16 mouse cellular contexts compared by ENCODE assay signal in genomic region chr16:18176758-18177157, GRCm38 (mm10). TPM values are rescaled to one million over a fixed set of nuclear protein-coding genes. Genes with fewer than 3 reads are reported as not detected.
DNase-seq lines count a peak whose midpoint lies in the region; ATAC-seq and TF ChIP-seq lines count a peak whose summit lies in the region.
"Had no signal": no experiment of that assay in that cellular context is flagged by ENCODE, and none has a peak within 500 bp of the region (broad histone marks: within the 10 kb centered on the region; RNA-seq: fewer than 3 reads in every experiment).

No protein-coding gene starts in this region.

- no peaks in the 10 kb centered on the region for H3K9me3 ChIP-seq in hindbrain, postnatal 0 days (ENCODE audit: low read length)
- H3K9me3 ChIP-seq in hindbrain, embryonic 14.5 days (ENCODE audit: control insufficient read depth, low read length) = no peaks in the 10 kb centered on the region
- no peaks in the 10 kb centered on the region for H3K9me3 ChIP-seq in liver, embryonic 11.5 days (ENCODE audit: control insufficient read depth, low read length)
- H3K9me3 ChIP-seq: heart, embryonic 15.5 days; limb, embryonic 13.5 days; midbrain, embryonic 13.5 days; neural tube, embryonic 15.5 days had no signal

- no peak overlapping the region for H3K4me3 ChIP-seq in hindbrain, postnatal 0 days (ENCODE audit: low read length)
- no peak overlapping the region for H3K4me3 ChIP-seq in hindbrain, embryonic 14.5 days (replicated peaks; ENCODE audit: low read length)
- no peak overlapping the region for H3K4me3 ChIP-seq in C2C12 (ENCODE audit: insufficient read depth, poor library complexity, severe bottlenecking)
- H3K4me3 ChIP-seq in liver, embryonic 11.5 days (ENCODE audit: low read depth, low read length) = no peak overlapping the region
- H3K4me3 ChIP-seq: heart, embryonic 15.5 days; limb, embryonic 13.5 days; midbrain, embryonic 13.5 days; neural tube, embryonic 15.5 days had no signal

- no peak overlapping the region for H3K4me2 ChIP-seq in hindbrain, postnatal 0 days (ENCODE audit: low read depth, low read length)
- H3K4me2 ChIP-seq in hindbrain, embryonic 14.5 days (replicated peaks) = no peak overlapping the region
- 0 out of 2 replicates have a peak overlapping the region, but pooled peaks have one; percentile 20 for H3K4me2 ChIP-seq in liver, embryonic 11.5 days
- H3K4me2 ChIP-seq: heart, embryonic 15.5 days; limb, embryonic 13.5 days; midbrain, embryonic 13.5 days; neural tube, embryonic 15.5 days had no signal

- TF ChIP-seq CTCF in hindbrain, postnatal 0 days (IDR thresholded peaks at IDR 0.05; ENCODE audit: low read depth) = 0 out of 2 replicates have a peak, but pooled peaks have one; percentile 16
- TF ChIP-seq CTCF in C2C12 (IDR thresholded peaks at IDR 0.05; ENCODE audit: control insufficient read depth, insufficient read depth, insufficient read length) = peak; percentile 15

- 0 out of 2 replicates have a peak, but pooled peaks cover 4% of the 10 kb centered on the region for H3K4me1 ChIP-seq in hindbrain, postnatal 0 days (ENCODE audit: insufficient read depth, low read length)
- H3K4me1 ChIP-seq in hindbrain, embryonic 14.5 days (replicated peaks; ENCODE audit: control insufficient read depth, insufficient read depth, low read length) = peaks cover 8% of the 10 kb centered on the region; the same call in 1 of the 2 replicates
- peaks cover 8% of the 10 kb centered on the region; the same call in 1 of the 2 replicates for H3K4me1 ChIP-seq in liver, embryonic 11.5 days (replicated peaks; ENCODE audit: control insufficient read depth, insufficient read depth, low read length)

- no peak overlapping the region for H3K9ac ChIP-seq in hindbrain, postnatal 0 days (replicated peaks; ENCODE audit: low read length)
- H3K9ac ChIP-seq in hindbrain, embryonic 14.5 days = no peak overlapping the region
- H3K9ac ChIP-seq in liver, embryonic 11.5 days (ENCODE audit: low read depth, low read length) = no peak overlapping the region
- H3K9ac ChIP-seq: heart, embryonic 15.5 days; limb, embryonic 13.5 days; neural tube, embryonic 15.5 days had no signal

- no peaks in the 10 kb centered on the region for H3K36me3 ChIP-seq in hindbrain, postnatal 0 days (ENCODE audit: insufficient read depth, low read length)
- no peaks in the 10 kb centered on the region for H3K36me3 ChIP-seq in hindbrain, embryonic 14.5 days (replicated peaks; ENCODE audit: control insufficient read depth, insufficient read depth)
- H3K36me3 ChIP-seq in C2C12 (ENCODE audit: control insufficient read depth, insufficient read depth) = no peaks in the 10 kb centered on the region
- H3K36me3 ChIP-seq in liver, embryonic 11.5 days (ENCODE audit: control insufficient read depth, insufficient read depth, low read length) = no peaks in the 10 kb centered on the region
- H3K36me3 ChIP-seq: heart, embryonic 15.5 days; limb, embryonic 13.5 days; midbrain, embryonic 13.5 days; neural tube, embryonic 15.5 days had no signal

- no peak overlapping the region for H3K27ac ChIP-seq in hindbrain, postnatal 0 days
- H3K27ac ChIP-seq in hindbrain, embryonic 14.5 days = no peak overlapping the region
- H3K27ac ChIP-seq in liver, embryonic 11.5 days (ENCODE audit: low read depth, low read length) = peak overlapping the region; percentile 60; the same call in 1 of the 2 replicates
- H3K27ac ChIP-seq: heart, embryonic 15.5 days; midbrain, embryonic 13.5 days; neural tube, embryonic 15.5 days had no signal

- ATAC-seq in hindbrain, postnatal 0 days = no peak
- no peak for ATAC-seq in hindbrain, embryonic 14.5 days (ENCODE audit: low FRiP score)
- 0 out of 2 replicates have a peak, but pooled peaks have one; percentile 13 for ATAC-seq in liver, embryonic 11.5 days (replicated peaks; ENCODE audit: low FRiP score)
- ATAC-seq in megakaryocyte progenitor cell, adult 5-6 weeks (replicated peaks; ENCODE audit: poor library complexity) = no peak; the same call in 1 of the 2 replicates
- ATAC-seq: midbrain, embryonic 13.5 days had no signal

- H3K27me3 ChIP-seq in hindbrain, postnatal 0 days (ENCODE audit: insufficient read depth, low read length) = no peaks in the 10 kb centered on the region
- no peaks in the 10 kb centered on the region for H3K27me3 ChIP-seq in hindbrain, embryonic 14.5 days (ENCODE audit: control insufficient read depth, insufficient read depth, low read length)
- H3K27me3 ChIP-seq in C2C12 (ENCODE audit: control insufficient read depth, insufficient read depth, insufficient read length) = peaks cover 42% of the 10 kb centered on the region
- H3K27me3 ChIP-seq in liver, embryonic 11.5 days (replicated peaks; ENCODE audit: control insufficient read depth, insufficient read depth, low read length) = no peaks in the 10 kb centered on the region
- H3K27me3 ChIP-seq: midbrain, embryonic 13.5 days had no signal

- peak; percentile 37 for DNase-seq in adrenal gland, postnatal 10 days
- DNase-seq in adrenal gland, postnatal 4 days (ENCODE audit: low spot score in 2 of 2) = no peak
- no peak for DNase-seq in hindbrain, postnatal 0 days (ENCODE audit: low spot score)
- DNase-seq in hindbrain, embryonic 14.5 days (ENCODE audit: low spot score) = no peak
- DNase-seq in liver, embryonic 11.5 days (ENCODE audit: low spot score) = no peak
- DNase-seq in right cerebral cortex, postnatal 36 days (ENCODE audit: low spot score in 2 of 2) = no peak

- H3K79me2 ChIP-seq in C2C12 (ENCODE audit: control insufficient read depth, insufficient read depth) = no peaks in the 10 kb centered on the region

- WGBS in hindbrain, postnatal 0 days = 74% methylated on average over 4 of the region's 4 CpGs
- WGBS in hindbrain, embryonic 14.5 days = 83% methylated on average over 4 of the region's 4 CpGs
- 74% methylated on average over 4 of the region's 4 CpGs for WGBS in liver, embryonic 11.5 days

- no peak overlapping the region for H3ac ChIP-seq in C2C12 (ENCODE audit: control insufficient read depth, insufficient read length, low read depth)

- no peaks in the 10 kb centered on the region for H3K79me3 ChIP-seq in C2C12 (ENCODE audit: low read depth)

TF ChIP-seq in C2C12, 6 proteins besides CTCF, POLR2A, EP300 and RAD21:
- TF ChIP-seq MYOD1 (IDR thresholded peaks at IDR 0.05; ENCODE audit: control insufficient read depth, insufficient read length, low read depth) = no peak
- TF ChIP-seq MAX (IDR thresholded peaks at IDR 0.05) = no peak
- TF ChIP-seq USF1 (IDR thresholded peaks at IDR 0.05; ENCODE audit: low read depth) = no peak
- no peak for TF ChIP-seq MYOG (IDR thresholded peaks at IDR 0.05; ENCODE audit: control insufficient read depth, extremely low read depth, insufficient read length)
- TF ChIP-seq FOSL1 (IDR thresholded peaks at IDR 0.05; ENCODE audit: insufficient read depth, low read length, poor library complexity, severe bottlenecking) = no peak
- TF ChIP-seq CEBPB (IDR thresholded peaks at IDR 0.05; ENCODE audit: low read depth) = no peak

RNA-seq across cellular contexts. Expression of gene Ccdc188, which starts 40.9 kb away (rescaled TPM):
- not detected for total RNA-seq in adrenal gland, postnatal 10 days (2021)
- not detected for total RNA-seq in adrenal gland, postnatal 4 days (2021)
- total RNA-seq in hindbrain, postnatal 0 days (2014; rRNA removed) = not detected in 2 replicates
- not detected in 2 replicates for polyA plus RNA-seq in hindbrain, postnatal 0 days (2015; fragmentation: Nextera tagmentation; extraction: Ambion mirVana)
- not detected in 2 replicates for polyA plus RNA-seq in hindbrain, embryonic 14.5 days (2014; fragmentation: Nextera tagmentation; extraction: Ambion mirVana)
- 0.04 TPM for polyA plus RNA-seq in C2C12 (2012; fragmentation: generic; extraction: Trizol)
- not detected in 2 replicates for polyA plus RNA-seq in liver, embryonic 11.5 days (2014; fragmentation: Nextera tagmentation; extraction: Ambion mirVana)
- not detected in 2 replicates for total RNA-seq in megakaryocyte progenitor cell, adult 5-6 weeks (2015)
- total RNA-seq in megakaryocyte progenitor cell, adult 5-6 weeks (2017) = not detected in 2 replicates
- polyA plus RNA-seq: embryonic facial prominence, embryonic 11.5 days; frontal cortex, adult 2 months; heart, embryonic 15.5 days; intestine, embryonic 16.5 days; limb, embryonic 13.5 days; neural tube, embryonic 15.5 days; spleen, adult 2 months had no signal

RNA-seq across cellular contexts. Expression of gene Rtn4r, which starts 49.3 kb away (rescaled TPM):
- under 1 TPM; 0.66 to 0.94 TPM for total RNA-seq in adrenal gland, postnatal 10 days (2021)
- total RNA-seq in adrenal gland, postnatal 4 days (2021) = under 1 TPM; 0.98 to 0.99 TPM
- 38.2 and 55.7 TPM in 2 replicates for total RNA-seq in hindbrain, postnatal 0 days (2014; rRNA removed)
- 20.4 and 23.1 TPM in 2 replicates for polyA plus RNA-seq in hindbrain, postnatal 0 days (2015; fragmentation: Nextera tagmentation; extraction: Ambion mirVana)
- 22.7 and 26.2 TPM in 2 replicates for polyA plus RNA-seq in hindbrain, embryonic 14.5 days (2014; fragmentation: Nextera tagmentation; extraction: Ambion mirVana)
- 0.11 TPM for polyA plus RNA-seq in C2C12 (2012; fragmentation: generic; extraction: Trizol)
- polyA plus RNA-seq in liver, embryonic 11.5 days (2014; fragmentation: Nextera tagmentation; extraction: Ambion mirVana) = 0.96 and 1.1 TPM in 2 replicates
- 6.0 and 8.3 TPM in 2 replicates for total RNA-seq in megakaryocyte progenitor cell, adult 5-6 weeks (2015)
- total RNA-seq in megakaryocyte progenitor cell, adult 5-6 weeks (2017) = 2.2 and 2.3 TPM in 2 replicates

RNA-seq across cellular contexts. Expression of gene Zdhhc8, which starts 58.2 kb away (rescaled TPM):
- total RNA-seq in adrenal gland, postnatal 10 days (2021) = 10 to 100 TPM; 18.9 to 20.5 TPM
- 10 to 100 TPM; 26.7 to 27.0 TPM for total RNA-seq in adrenal gland, postnatal 4 days (2021)
- total RNA-seq in hindbrain, postnatal 0 days (2014; rRNA removed) = 32.0 and 34.0 TPM in 2 replicates
- polyA plus RNA-seq in hindbrain, postnatal 0 days (2015; fragmentation: Nextera tagmentation; extraction: Ambion mirVana) = 13.3 and 14.5 TPM in 2 replicates
- polyA plus RNA-seq in hindbrain, embryonic 14.5 days (2014; fragmentation: Nextera tagmentation; extraction: Ambion mirVana) = 14.8 and 16.4 TPM in 2 replicates
- 37.4 TPM for polyA plus RNA-seq in C2C12 (2012; fragmentation: generic; extraction: Trizol)
- 7.7 and 7.8 TPM in 2 replicates for polyA plus RNA-seq in liver, embryonic 11.5 days (2014; fragmentation: Nextera tagmentation; extraction: Ambion mirVana)
- 7.3 and 7.6 TPM in 2 replicates for total RNA-seq in megakaryocyte progenitor cell, adult 5-6 weeks (2015)
- 2.4 and 7.0 TPM in 2 replicates for total RNA-seq in megakaryocyte progenitor cell, adult 5-6 weeks (2017)
